Mouse (Mus musculus) heart, postnatal 0 days (tissue): Measurements from ENCODE around the gene Lamp1.

Source experiments
- CTCF ChIP-seq: IDR thresholded peaks from 2 replicates; pipeline ENCODE4 v1.5.1; 2016; ENCODE audit warnings: antibody characterized with exemption, control low read depth, low read depth
- EP300 ChIP-seq: IDR thresholded peaks from 2 replicates; pipeline ENCODE4 v1.6.1; 2016; ENCODE audit warnings: antibody characterized with exemption, low read depth

- TF ChIP-seq EP300, result no peak
- no peak for TF ChIP-seq CTCF
Measured at GRCm38 (mm10) chr8:13202041-13202440, 43.1 kb downstream of the Lamp1 start.
